Mouse (Mus musculus) kidney, adult 2 months (tissue): ENCODE data around the gene Zw10.

ENCODE experiments used
- CTCF ChIP-seq: fragments of 200-500 bp; conservative IDR thresholded peaks from 2 replicates; pipeline ENCODE4 v1.5.1; 2011; ENCODE audit warnings: low read depth, mild to moderate bottlenecking, control low read depth, low read length, moderate library complexity, mixed read lengths; ENCODE audit not compliant: insufficient read depth, insufficient read length
- POLR2A ChIP-seq: fragments of 200-500 bp; IDR thresholded peaks from one replicate; pipeline ENCODE4 v1.6.1; 2011; ENCODE audit warnings: low read depth, low read length, control low read depth

DNA sequence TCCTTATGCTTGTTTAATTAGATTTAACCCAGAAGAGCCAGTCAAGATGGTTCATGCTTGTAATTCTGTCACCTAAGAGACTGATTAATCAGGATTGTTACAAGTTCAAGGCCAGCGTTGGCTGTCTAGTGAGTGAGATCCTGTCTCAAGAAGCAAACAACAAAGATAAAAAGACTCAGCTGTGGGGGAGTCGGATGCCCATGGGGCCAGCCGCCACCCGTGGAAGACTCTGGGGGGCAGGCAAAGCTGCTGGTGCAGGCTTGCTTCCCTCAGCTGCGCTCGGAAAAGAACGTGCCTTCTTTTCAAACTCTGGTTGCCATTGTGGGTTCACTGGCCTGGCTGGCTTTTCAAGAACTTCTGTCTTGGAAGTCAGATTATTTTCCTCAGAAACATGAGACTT is 39.6 kb upstream of the Zw10 start:
- TF ChIP-seq CTCF (no peak), POLR2A (no peak)
